Mouse (Mus musculus) layer of hippocampus, adult 8-10 months (tissue): Measurements from ENCODE around the gene Recql5. TPM values are rescaled to one million over a fixed set of nuclear protein-coding genes. Genes with fewer than 3 reads are reported as not detected.

ENCODE experiments used
- DNase-seq, 2 experiments: peaks; one replicate each; pipeline ENCODE4 v3.0.0; 2022; ENCODE audit warnings: low spot score in 2 of 2
- total RNA-seq, 4 experiments: library from RNA; stranded (reverse); gene quantifications; 2 replicates each; pipeline ENCODE4 v1.2.4; 2022

Recql5 gene
- total RNA-seq = 10 to 100 TPM; 27.4 to 32.5 (median 30.3) TPM

- DNase-seq = peak; percentile 98
These were observed at the start of gene Recql5, which contains the start of gene Sap30bp for GRCm38 (mm10) chr11:115933108-115933746. TSS of gene Recql5 (minus strand) at chr11:115933477. TSS of gene Sap30bp (plus strand) at chr11:115933282.

- no peak for DNase-seq
These were observed 49.2 kb upstream of the Recql5 start for GRCm38 (mm10) chr11:115982472-115982871.

GRCm38 (mm10) chr11:115975544-115975943, 42.3 kb upstream of the Recql5 start:
- DNase-seq = no peak

GRCm38 (mm10) chr11:115975083-115975420, 41.8 kb upstream of the Recql5 start:
- no peak for DNase-seq

- DNase-seq = no peak
These were observed 41.2 kb upstream of the Recql5 start, which contains the start of gene Itgb4 for GRCm38 (mm10) chr11:115974309-115975082. TSS of gene Itgb4 (plus strand) at chr11:115974709.

- DNase-seq = no peak
These were observed 37.7 kb upstream of the Recql5 start for GRCm38 (mm10) chr11:115971016-115971415.

- no peak for DNase-seq
These were observed 36.9 kb upstream of the Recql5 start for GRCm38 (mm10) chr11:115970006-115970673.

GRCm38 (mm10) chr11:115968731-115969405, 35.6 kb upstream of the Recql5 start:
- DNase-seq = no peak

- DNase-seq = no peak
These were observed 31.8 kb upstream of the Recql5 start for GRCm38 (mm10) chr11:115964977-115965604.

- no peak for DNase-seq
These were observed 29.6 kb upstream of the Recql5 start for GRCm38 (mm10) chr11:115962651-115963412.

GRCm38 (mm10) chr11:115959018-115959417, 25.7 kb upstream of the Recql5 start:
- no peak for DNase-seq

GRCm38 (mm10) chr11:115957971-115958370, 24.7 kb upstream of the Recql5 start:
- DNase-seq = no peak

GRCm38 (mm10) chr11:115956453-115956852, 23.2 kb upstream of the Recql5 start:
- peak in 1 of 2 experiments; percentile 30 for DNase-seq

- no peak for DNase-seq
These were observed 22.1 kb upstream of the Recql5 start for GRCm38 (mm10) chr11:115955195-115955858.

GRCm38 (mm10) chr11:115954712-115955111, 21.4 kb upstream of the Recql5 start:
- no peak for DNase-seq

GRCm38 (mm10) chr11:115950719-115951118, 17.4 kb upstream of the Recql5 start:
- no peak for DNase-seq

GRCm38 (mm10) chr11:115948316-115948715, 15.0 kb upstream of the Recql5 start:
- DNase-seq = no peak

- no peak for DNase-seq
These were observed 13.0 kb upstream of the Recql5 start for GRCm38 (mm10) chr11:115946221-115946828.

- no peak for DNase-seq
These were observed 12.0 kb upstream of the Recql5 start for GRCm38 (mm10) chr11:115945247-115945646.
